8 mouse cellular contexts compared by ENCODE assay signal in the genomic region with DNA sequence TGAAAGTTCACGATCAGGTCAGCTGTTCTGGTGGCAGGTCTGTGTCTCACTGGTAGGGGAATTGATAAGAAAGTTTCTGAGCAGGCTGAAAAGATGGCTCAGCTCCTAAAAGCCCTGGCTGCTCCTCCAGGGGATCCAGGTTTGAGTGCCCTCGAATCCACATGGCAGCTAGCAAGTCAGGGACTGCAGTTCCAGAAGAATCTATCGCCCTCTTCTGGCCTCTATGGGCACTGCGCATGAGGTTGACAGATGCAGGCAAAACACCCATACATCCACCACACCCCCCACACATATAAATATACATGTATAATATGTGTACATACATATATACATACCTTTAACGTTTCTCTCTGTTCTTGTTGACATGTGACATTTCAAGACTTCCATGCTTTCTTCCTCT. TPM values are rescaled to one million over a fixed set of nuclear protein-coding genes. Genes with fewer than 3 reads are reported as not detected.
A peak's percentile ranks its signal among the peaks of the same experiment; 100 is the strongest.
DNase-seq lines count a peak whose midpoint lies in the region; ATAC-seq and TF ChIP-seq lines count a peak whose summit lies in the region.
"Not testable (repeated sequence)": the region's sequence is repeated elsewhere in the genome, so short reads cannot be mapped to it uniquely, and the experiment has no call there.

No protein-coding gene starts in this region.

- not testable (repeated sequence) for H3K9me3 ChIP-seq in ES-E14 (ENCODE audit: control insufficient read depth, insufficient read depth, low read depth, low read length); hindbrain, embryonic 10.5 days; neural tube, embryonic 15.5 days (replicated peaks)

- peak; percentile 79 for ATAC-seq in frontal cortex, adult (ENCODE audit: low TSS enrichment)
- ATAC-seq in neural tube, embryonic 15.5 days (ENCODE audit: low FRiP score), result peak; percentile 48; the same call in 1 of the 2 replicates

- H3K36me3 ChIP-seq in ES-E14 (ENCODE audit: control insufficient read depth, insufficient read depth, low read length, poor library complexity, severe bottlenecking); hindbrain, embryonic 10.5 days; neural tube, embryonic 15.5 days; thymus, adult 2 months (ENCODE audit: control insufficient read depth, insufficient read depth, low read length): not testable (repeated sequence)

- H3K4me3 ChIP-seq in ES-E14 (ENCODE audit: insufficient read depth in 1 of 2, low read depth in 1 of 2, low read length in 2 of 2, poor library complexity in 1 of 2, severe bottlenecking in 1 of 2); cerebellum, adult 2 months (replicated peaks; ENCODE audit: insufficient read depth, low read depth, low read length); hindbrain, embryonic 10.5 days; lung, adult 2 months (replicated peaks; ENCODE audit: extremely low read depth, low read depth, low read length); neural tube, embryonic 15.5 days (replicated peaks); thymus, adult 2 months (ENCODE audit: control insufficient read depth, insufficient read depth, low read length): not testable (repeated sequence)

- in situ Hi-C loops in ES-E14 (cut with MboI; ENCODE audit: low sequenced_read_pairs in 2 of 2, unreplicated experiment in 2 of 2), result not testable (repeated sequence)

- not testable (repeated sequence) for H3K27me3 ChIP-seq in cerebellum, adult 2 months (ENCODE audit: control insufficient read depth, insufficient read depth, low read length); hindbrain, embryonic 10.5 days (ENCODE audit: insufficient read depth, poor library complexity, severe bottlenecking); neural tube, embryonic 15.5 days (replicated peaks); thymus, adult 2 months (ENCODE audit: control insufficient read depth, insufficient read depth, low read length)

- TF ChIP-seq CTCF in cerebellum, adult 2 months (IDR thresholded peaks at IDR 0.05; ENCODE audit: borderline replicate concordance, insufficient read depth, low read depth, low read length), result peak; percentile 22; the same call in 1 of the 2 replicates
- TF ChIP-seq CTCF in lung, adult 2 months (IDR thresholded peaks at IDR 0.05; ENCODE audit: insufficient read depth, low read length), result peak; percentile 66; the same call in 1 of the 2 replicates
- peak; percentile 47; the same call in 1 of the 2 replicates for TF ChIP-seq CTCF in thymus, adult 2 months (IDR thresholded peaks at IDR 0.05; ENCODE audit: borderline replicate concordance, control insufficient read depth, extremely low read depth, insufficient read depth, low read length, poor library complexity)

- not testable (repeated sequence) for H3K9ac ChIP-seq in ES-E14 (ENCODE audit: insufficient read depth, low read depth, low read length, poor library complexity, severe bottlenecking); neural tube, embryonic 15.5 days (replicated peaks)

- not testable (repeated sequence) for H3K4me2 ChIP-seq in neural tube, embryonic 15.5 days

- peak; percentile 30 for DNase-seq in ES-E14 (ENCODE audit: low read depth, low spot score)
- DNase-seq in cerebellum, adult 2 months, result peak; percentile 25 to 52
- peak; percentile 76 for DNase-seq in hindbrain, embryonic 10.5 days (ENCODE audit: low spot score)
- peak; percentile 55 to 73 for DNase-seq in layer of hippocampus, adult 8-10 months (ENCODE audit: low spot score in 2 of 2)
- peak; percentile 61 for DNase-seq in lung, adult 2 months
- DNase-seq in thymus, adult 2 months, result peak; percentile 61

- H3K4me1 ChIP-seq in ES-E14 (ENCODE audit: control insufficient read depth in 2 of 2, insufficient read depth in 2 of 2, low read length in 2 of 2, poor library complexity in 1 of 2); cerebellum, adult 2 months (ENCODE audit: control insufficient read depth, insufficient read depth, low read length); hindbrain, embryonic 10.5 days (replicated peaks); lung, adult 2 months (ENCODE audit: control insufficient read depth, insufficient read depth, low read length); neural tube, embryonic 15.5 days; thymus, adult 2 months (replicated peaks; ENCODE audit: control insufficient read depth, insufficient read depth, low read length): not testable (repeated sequence)

- WGBS in cerebellum, adult 2 months, result 13% methylated on average over 5 of the region's 5 CpGs
- 24% methylated on average over 5 of the region's 5 CpGs for WGBS in hindbrain, embryonic 10.5 days
- WGBS in lung, adult 2 months, result 17% methylated on average over 5 of the region's 5 CpGs
- WGBS in neural tube, embryonic 15.5 days, result 17% methylated on average over 5 of the region's 5 CpGs
- 22% methylated on average over 5 of the region's 5 CpGs for WGBS in thymus, adult 2 months

- not testable (repeated sequence) for TF ChIP-seq POLR2A in cerebellum, adult 2 months (IDR thresholded peaks at IDR 0.05; ENCODE audit: borderline replicate concordance, insufficient read depth, low read length); lung, adult 2 months (IDR thresholded peaks at IDR 0.05; ENCODE audit: borderline replicate concordance, extremely low read depth, low read depth, low read length); thymus, adult 2 months (IDR thresholded peaks at IDR 0.05; ENCODE audit: control insufficient read depth, extremely low read depth, insufficient read depth, low read length, poor library complexity)

- not testable (repeated sequence) for H3K27ac ChIP-seq in ES-E14 (ENCODE audit: insufficient read depth, low read depth, low read length, poor library complexity, severe bottlenecking); cerebellum, adult 2 months (ENCODE audit: insufficient read depth, low read length); hindbrain, embryonic 10.5 days; neural tube, embryonic 15.5 days (replicated peaks); thymus, adult 2 months (ENCODE audit: control insufficient read depth, insufficient read depth, low read length)

RNA-seq across cellular contexts. Expression of gene Ang6, which starts 14.7 kb away (rescaled TPM):
- total RNA-seq in ES-E14 (2012; rRNA removed), result not detected in 2 replicates
- polyA plus RNA-seq in cerebellum, adult 2 months (2012; rRNA removed), result not detected in 2 replicates
- polyA plus RNA-seq in hindbrain, embryonic 10.5 days (2016; fragmentation: Nextera tagmentation; extraction: Ambion mirVana), result not detected in 2 replicates
- total RNA-seq in layer of hippocampus, adult 8-10 months (2022), result not detected
- polyA plus RNA-seq in lung, adult 2 months (2012; rRNA removed), result not detected in 2 replicates
- polyA plus RNA-seq in neural tube, embryonic 15.5 days (2015; fragmentation: Nextera tagmentation; extraction: Ambion mirVana), result not detected in 2 replicates
- not detected in 2 replicates for polyA plus RNA-seq in thymus, adult 2 months (2012; rRNA removed)

RNA-seq across cellular contexts. Expression of gene Ang5, which starts 30.5 kb away (rescaled TPM):
- not detected in 2 replicates for total RNA-seq in ES-E14 (2012; rRNA removed)
- not detected in 2 replicates for polyA plus RNA-seq in cerebellum, adult 2 months (2012; rRNA removed)
- polyA plus RNA-seq in hindbrain, embryonic 10.5 days (2016; fragmentation: Nextera tagmentation; extraction: Ambion mirVana), result not detected in 2 replicates
- not detected for total RNA-seq in layer of hippocampus, adult 8-10 months (2022)
- not detected in 2 replicates for polyA plus RNA-seq in lung, adult 2 months (2012; rRNA removed)
- polyA plus RNA-seq in neural tube, embryonic 15.5 days (2015; fragmentation: Nextera tagmentation; extraction: Ambion mirVana), result not detected in 2 replicates
- not detected in 2 replicates for polyA plus RNA-seq in thymus, adult 2 months (2012; rRNA removed)
